Mouse (Mus musculus): ENCODE measurements around the gene 4930469K13Rik.

DNA sequence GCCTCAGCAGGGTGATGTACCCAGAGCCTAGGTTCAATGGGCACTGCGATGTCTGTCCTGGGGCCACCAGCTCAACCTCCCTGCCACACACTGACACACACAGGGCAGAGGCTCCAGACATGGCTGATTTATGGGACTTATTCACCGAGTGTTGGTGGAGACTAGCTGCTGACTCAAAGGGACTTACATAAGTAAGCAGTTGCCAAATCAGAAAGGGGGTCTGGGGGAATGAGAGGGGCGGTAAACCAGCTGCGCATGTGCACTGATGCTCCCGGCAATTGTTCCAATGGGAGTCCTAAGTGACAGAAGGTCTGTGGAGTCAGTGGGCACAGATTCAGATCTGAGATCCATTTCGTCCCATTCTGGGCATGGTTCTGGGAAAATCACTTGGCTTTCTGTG, 140.8 kb downstream of the 4930469K13Rik start:
- TF ChIP-seq CTCF (IDR thresholded peaks at IDR 0.05) (no peak), EP300 (IDR thresholded peaks at IDR 0.05) (no peak)
